Mouse (Mus musculus): ENCODE results near the gene Exoc8.

The Exoc8 gene

GRCm38 (mm10) chr8:124853511-124853910 lies 44.0 kb downstream of the Exoc8 start:
- DNase-seq (ENCODE audit: low spot score), result no peak

- DNase-seq (ENCODE audit: low spot score), result no peak
These were observed 51.9 kb downstream of the Exoc8 start for GRCm38 (mm10) chr8:124845573-124845972.

- no peak for DNase-seq (ENCODE audit: low spot score)
These were observed 52.4 kb downstream of the Exoc8 start for GRCm38 (mm10) chr8:124845131-124845530.

Measured in retina, embryonic 14.5 days (tissue).